Comparison of ENCODE assay signal across 7 mouse cellular contexts in genomic region chr2:59161441-59162284, GRCm38 (mm10). TPM values are rescaled to one million over a fixed set of nuclear protein-coding genes. Genes with fewer than 3 reads are reported as not detected.
DNase-seq lines count a peak whose midpoint lies in the region; ATAC-seq lines count a peak whose summit lies in the region.

No protein-coding gene starts in this region.

- H3K4me3 ChIP-seq in embryonic facial prominence, embryonic 11.5 days (ENCODE audit: low read depth, low read length): peak overlapping the region; percentile 94
- H3K4me3 ChIP-seq in limb, embryonic 12.5 days (replicated peaks): peak overlapping the region; percentile 90
- peak overlapping the region; percentile 94 for H3K4me3 ChIP-seq in midbrain, embryonic 13.5 days (replicated peaks)

- no peaks in the 10 kb centered on the region for H3K4me1 ChIP-seq in embryonic facial prominence, embryonic 11.5 days (ENCODE audit: control insufficient read depth, insufficient read depth, low read length)
- peaks cover 10% of the 10 kb centered on the region for H3K4me1 ChIP-seq in limb, embryonic 12.5 days (replicated peaks)
- H3K4me1 ChIP-seq in midbrain, embryonic 13.5 days (replicated peaks): peaks cover 23% of the 10 kb centered on the region

- H3K27me3 ChIP-seq in embryonic facial prominence, embryonic 11.5 days (ENCODE audit: control insufficient read depth, insufficient read depth, low read length): no peaks in the 10 kb centered on the region
- H3K27me3 ChIP-seq in limb, embryonic 12.5 days: no peaks in the 10 kb centered on the region
- no peaks in the 10 kb centered on the region for H3K27me3 ChIP-seq in midbrain, embryonic 13.5 days

- DNase-seq in adrenal gland, postnatal 25 days: peak; percentile 74
- peak; percentile 74 for DNase-seq in embryonic facial prominence, embryonic 11.5 days (ENCODE audit: low spot score)
- peak; percentile 60 for DNase-seq in heart, adult 8-10 months (ENCODE audit: low spot score)
- peak; percentile 78 to 81 for DNase-seq in kidney, adult 8-10 months
- DNase-seq in spleen, adult 18-20 months: peak; percentile 17 to 56

- peak overlapping the region; percentile 85 for H3K9ac ChIP-seq in embryonic facial prominence, embryonic 11.5 days (replicated peaks; ENCODE audit: low read length)
- peak overlapping the region; percentile 82 for H3K9ac ChIP-seq in limb, embryonic 12.5 days (replicated peaks)
- peak overlapping the region; percentile 83 for H3K9ac ChIP-seq in midbrain, embryonic 13.5 days (replicated peaks)

- no peaks in the 10 kb centered on the region for H3K9me3 ChIP-seq in embryonic facial prominence, embryonic 11.5 days (replicated peaks; ENCODE audit: control insufficient read depth, low read length)
- H3K9me3 ChIP-seq in limb, embryonic 12.5 days: no peaks in the 10 kb centered on the region
- H3K9me3 ChIP-seq in midbrain, embryonic 13.5 days: no peaks in the 10 kb centered on the region

- peak overlapping the region; percentile 91 for H3K4me2 ChIP-seq in embryonic facial prominence, embryonic 11.5 days (ENCODE audit: low read depth, low read length)
- H3K4me2 ChIP-seq in limb, embryonic 12.5 days: peak overlapping the region; percentile 79
- peak overlapping the region; percentile 85 for H3K4me2 ChIP-seq in midbrain, embryonic 13.5 days (replicated peaks)

- no peaks in the 10 kb centered on the region for H3K36me3 ChIP-seq in embryonic facial prominence, embryonic 11.5 days (replicated peaks; ENCODE audit: control insufficient read depth, insufficient read depth, low read depth, low read length)
- H3K36me3 ChIP-seq in limb, embryonic 12.5 days: no peaks in the 10 kb centered on the region
- H3K36me3 ChIP-seq in midbrain, embryonic 13.5 days: no peaks in the 10 kb centered on the region

- peak overlapping the region; percentile 66 for H3K27ac ChIP-seq in embryonic facial prominence, embryonic 11.5 days (replicated peaks; ENCODE audit: low read depth, low read length)
- peak overlapping the region; percentile 82 for H3K27ac ChIP-seq in limb, embryonic 12.5 days
- peak overlapping the region; percentile 88 for H3K27ac ChIP-seq in midbrain, embryonic 13.5 days

- ATAC-seq in embryonic facial prominence, embryonic 11.5 days (replicated peaks; ENCODE audit: insufficient number of reproducible peaks, low FRiP score, low TSS enrichment, low read depth): peak; percentile 61
- ATAC-seq in limb, embryonic 12.5 days (ENCODE audit: insufficient number of reproducible peaks, insufficient read depth, low FRiP score, low TSS enrichment, low read depth): peak; percentile 64
- ATAC-seq in midbrain, embryonic 13.5 days: peak; percentile 60

- under 1% methylated on average over 73 of the region's 74 CpGs for WGBS in embryonic facial prominence, embryonic 11.5 days
- WGBS in limb, embryonic 12.5 days: under 1% methylated on average over 70 of the region's 74 CpGs
- WGBS in midbrain, embryonic 13.5 days: under 1% methylated on average over 73 of the region's 74 CpGs

RNA-seq across cellular contexts. Expression of gene Pkp4, which starts 1.0 kb away (rescaled TPM):
- total RNA-seq in adrenal gland, postnatal 25 days (2021): 57.3 and 68.1 TPM in 2 replicates
- polyA plus RNA-seq in embryonic facial prominence, embryonic 11.5 days (2014; fragmentation: Nextera tagmentation; extraction: Ambion mirVana): 17.4 and 19.3 TPM in 2 replicates
- total RNA-seq in heart, adult 8-10 months (2022): 100 to 1,000 TPM; 165 to 198 (median 178) TPM
- 17.5 and 18.7 TPM in 2 replicates for polyA plus RNA-seq in limb, embryonic 12.5 days (2016; fragmentation: Nextera tagmentation; extraction: Ambion mirVana)
- 17.4 and 17.7 TPM in 2 replicates for polyA plus RNA-seq in midbrain, embryonic 13.5 days (2015; fragmentation: Nextera tagmentation; extraction: Ambion mirVana)

RNA-seq across cellular contexts. Expression of gene Ccdc148, which starts 1.2 kb away (rescaled TPM):
- total RNA-seq in adrenal gland, postnatal 25 days (2021): 1.00 and 1.3 TPM in 2 replicates
- 0.39 and 0.46 TPM in 2 replicates for polyA plus RNA-seq in embryonic facial prominence, embryonic 11.5 days (2014; fragmentation: Nextera tagmentation; extraction: Ambion mirVana)
- under 1 TPM; 0.37 to 0.88 (median 0.64) TPM for total RNA-seq in heart, adult 8-10 months (2022)
- 0.63 and 0.69 TPM in 2 replicates for polyA plus RNA-seq in limb, embryonic 12.5 days (2016; fragmentation: Nextera tagmentation; extraction: Ambion mirVana)
- polyA plus RNA-seq in midbrain, embryonic 13.5 days (2015; fragmentation: Nextera tagmentation; extraction: Ambion mirVana): 3.3 and 3.9 TPM in 2 replicates

Comparison
In these comparisons a context has a peak if more than half of its experiments do, and no peak if none do; other contexts are left out.
1. Peak in every context shown above with its lines: DNase-seq, ATAC-seq, H3K4me3 ChIP-seq and H3K27ac ChIP-seq.